Mouse (Mus musculus) layer of hippocampus, adult 11-12 months (tissue): ENCODE data around the gene Lhx2.

ENCODE experiments used
- DNase-seq: peaks from one replicate; pipeline ENCODE4 v3.0.0; 2022; ENCODE audit warnings: low spot score

Gene Lhx2

DNA sequence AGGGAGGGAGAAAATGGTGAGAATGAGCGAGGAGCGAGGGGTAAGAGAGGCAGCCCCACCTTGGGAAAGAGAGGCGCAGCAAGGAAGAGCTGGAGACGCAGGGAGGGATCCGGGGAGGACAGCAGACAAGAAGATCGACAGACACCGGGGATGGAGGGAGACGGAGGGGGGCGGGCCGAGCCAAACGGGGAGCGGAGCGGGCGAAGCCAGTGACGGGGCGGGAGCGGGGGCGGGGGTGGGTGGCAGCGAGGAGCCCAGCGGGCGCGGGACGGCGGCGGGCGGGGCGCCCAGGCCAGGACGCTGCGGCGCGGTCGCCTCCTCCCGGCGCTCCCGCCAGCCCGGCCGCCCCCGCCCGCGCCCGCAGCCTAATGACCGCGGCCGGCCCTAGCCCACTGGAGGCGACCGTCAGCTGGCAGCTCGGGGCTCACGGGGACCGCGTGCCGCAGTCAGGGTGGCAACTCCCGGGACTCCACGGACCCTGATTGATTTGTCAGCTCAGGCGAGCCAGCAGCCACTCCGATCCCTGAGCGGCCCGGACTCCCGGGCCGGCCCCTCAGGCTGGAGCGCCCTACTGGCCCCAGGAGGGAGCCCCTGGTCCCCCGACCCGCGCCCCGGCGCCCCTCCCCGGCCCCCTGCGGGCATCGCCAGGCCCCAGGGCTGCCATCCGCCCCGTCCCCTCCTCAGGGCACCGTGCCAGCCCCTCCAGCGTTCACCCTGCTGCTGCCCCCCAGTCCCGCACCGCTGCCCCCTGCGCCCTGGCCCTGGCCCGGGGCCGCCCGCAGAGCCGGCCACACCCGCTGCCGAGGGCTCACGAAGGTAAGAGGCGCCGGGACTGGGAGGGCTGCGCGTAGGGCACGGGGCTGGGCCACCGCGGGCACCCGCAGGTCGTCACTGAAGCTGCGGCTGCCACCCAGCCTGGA is at the start of gene Lhx2:
Gene Lhx2 (plus strand): TSS at position 292 of the 920 bp plus-strand sequence.
- DNase-seq, result no peak

DNA sequence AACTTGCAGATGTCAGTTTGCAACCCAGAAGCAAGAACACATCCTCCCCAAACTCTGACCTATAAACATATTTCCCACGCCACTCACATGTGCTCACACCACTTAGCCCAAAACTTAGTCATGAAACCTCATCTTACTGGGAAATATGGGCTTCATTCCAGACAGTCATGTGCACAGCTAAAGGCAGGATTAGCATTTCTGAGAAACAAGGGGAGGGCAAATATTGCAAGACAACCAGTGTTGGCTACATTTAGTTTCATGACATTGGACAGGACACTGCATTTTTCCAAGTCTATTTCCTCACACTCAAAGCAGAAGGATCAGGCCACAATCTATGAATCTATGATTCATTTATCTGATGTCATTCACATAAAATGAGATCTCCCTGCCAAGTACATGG is 47.6 kb upstream of the Lhx2 start:
- no peak for DNase-seq

DNA sequence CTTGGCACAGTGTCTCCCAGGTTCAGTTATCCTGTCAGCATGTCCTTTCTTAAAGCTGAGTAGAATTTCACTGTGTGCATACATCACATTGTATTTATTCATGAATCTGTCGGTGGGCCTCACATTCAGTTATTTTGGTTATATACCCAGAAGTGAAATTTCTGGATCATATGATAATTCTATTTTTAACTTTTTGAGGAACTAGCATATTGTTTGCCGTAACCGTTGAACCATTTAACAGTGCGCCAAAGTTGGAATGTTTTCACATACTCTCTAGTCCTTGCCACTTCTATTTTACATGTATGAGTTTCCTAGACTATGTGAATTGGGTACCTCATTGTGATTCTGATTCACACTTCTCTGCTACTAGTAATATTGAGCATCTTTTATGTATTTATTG is 43.1 kb upstream of the Lhx2 start:
- DNase-seq, result no peak

DNA sequence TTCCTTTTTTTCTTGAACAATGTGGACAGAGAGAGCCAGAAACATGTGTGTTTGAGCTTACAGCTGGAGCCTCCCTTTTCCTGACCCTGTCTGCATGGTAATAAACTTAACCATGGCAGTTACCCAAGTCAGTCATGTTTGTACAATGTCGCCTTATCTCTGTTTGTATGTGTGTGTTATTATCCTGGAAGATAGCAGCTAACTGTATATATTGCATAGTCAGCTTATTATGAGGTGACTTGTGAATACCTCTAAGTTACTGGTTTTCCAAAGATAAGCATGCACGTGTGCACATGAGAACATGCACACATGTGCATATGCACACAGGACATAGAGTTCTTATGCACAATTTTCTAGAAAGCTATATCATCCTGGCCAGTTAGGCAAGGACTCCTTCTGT is 38.1 kb upstream of the Lhx2 start:
- DNase-seq, result no peak

DNA sequence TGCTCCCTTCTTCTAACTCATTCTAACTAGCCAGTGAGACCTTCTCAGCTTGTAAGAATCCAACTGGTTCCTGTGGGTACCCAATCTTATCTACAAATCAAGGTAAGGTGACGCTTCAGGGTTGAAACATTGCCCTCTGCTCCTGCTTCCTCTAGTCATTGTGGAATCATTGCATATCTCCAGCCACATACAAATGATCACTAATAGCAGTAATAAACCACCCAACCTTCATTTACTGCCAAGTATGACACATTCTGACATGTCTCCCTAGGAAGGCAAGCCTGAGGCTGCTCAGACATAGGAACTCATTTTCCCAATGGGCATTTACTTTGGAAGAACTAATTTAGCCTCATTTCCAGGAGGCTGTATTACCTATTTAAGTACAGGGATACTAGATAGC is 33.9 kb upstream of the Lhx2 start:
- DNase-seq, result no peak

DNA sequence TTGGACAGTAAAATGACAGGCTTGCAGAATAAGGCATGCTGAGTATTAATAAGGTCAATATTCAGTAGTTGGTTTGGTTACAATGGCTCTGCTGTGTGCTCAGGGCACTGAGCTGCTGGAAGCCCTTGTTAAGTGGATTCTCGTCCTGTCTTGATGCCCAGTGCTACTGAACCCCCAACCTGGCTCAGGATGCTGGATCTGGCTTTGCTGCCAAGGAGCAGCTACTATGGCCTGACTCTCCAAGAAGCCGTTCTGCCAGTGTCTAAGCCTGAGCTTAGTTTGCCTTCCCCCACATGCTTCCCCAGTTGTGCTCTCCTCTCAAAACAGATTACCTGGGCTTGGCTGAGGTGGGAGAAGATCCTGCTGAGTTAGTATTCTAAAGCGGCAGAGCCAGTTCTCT is 26.2 kb upstream of the Lhx2 start:
- no peak for DNase-seq

DNA sequence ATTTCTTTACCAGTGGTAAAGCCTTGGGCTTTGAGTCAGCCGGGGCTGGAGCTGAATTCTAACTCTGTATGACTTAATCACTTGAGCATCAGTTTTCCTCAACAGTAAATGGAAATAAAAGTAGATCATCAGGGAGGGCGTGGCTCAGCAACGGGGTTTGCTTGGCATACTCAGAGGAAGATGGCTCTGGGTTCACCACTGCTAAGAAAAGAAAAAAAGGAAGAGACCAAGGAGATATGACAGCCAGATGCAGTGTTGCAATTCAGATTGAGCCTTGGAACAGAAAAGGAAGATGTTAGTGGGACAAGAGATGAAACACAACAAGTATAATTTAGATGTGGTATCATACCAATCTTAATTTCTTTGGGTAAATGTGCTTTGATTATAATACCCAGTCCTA is 25.7 kb upstream of the Lhx2 start:
- no peak for DNase-seq

DNA sequence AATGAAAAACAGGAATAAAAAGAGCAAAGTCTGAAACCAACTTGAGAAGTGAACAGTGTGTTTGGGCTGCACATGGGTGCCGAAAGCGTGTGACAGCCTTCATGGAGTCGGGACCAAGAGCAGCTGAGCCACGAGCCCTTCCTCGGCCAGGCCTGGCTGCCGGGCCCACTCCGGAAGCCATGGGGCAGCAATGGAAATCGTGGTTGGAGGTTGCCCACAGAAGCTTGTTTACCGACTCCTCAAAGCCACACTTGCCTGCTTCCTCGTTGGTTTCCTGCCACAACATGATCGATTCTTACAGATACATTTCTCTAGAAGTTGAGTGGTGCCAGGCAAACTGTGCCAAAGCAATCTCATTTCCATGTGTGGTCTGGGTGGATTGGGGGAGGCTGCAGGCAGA is 20.0 kb upstream of the Lhx2 start:
- DNase-seq, result no peak

DNA sequence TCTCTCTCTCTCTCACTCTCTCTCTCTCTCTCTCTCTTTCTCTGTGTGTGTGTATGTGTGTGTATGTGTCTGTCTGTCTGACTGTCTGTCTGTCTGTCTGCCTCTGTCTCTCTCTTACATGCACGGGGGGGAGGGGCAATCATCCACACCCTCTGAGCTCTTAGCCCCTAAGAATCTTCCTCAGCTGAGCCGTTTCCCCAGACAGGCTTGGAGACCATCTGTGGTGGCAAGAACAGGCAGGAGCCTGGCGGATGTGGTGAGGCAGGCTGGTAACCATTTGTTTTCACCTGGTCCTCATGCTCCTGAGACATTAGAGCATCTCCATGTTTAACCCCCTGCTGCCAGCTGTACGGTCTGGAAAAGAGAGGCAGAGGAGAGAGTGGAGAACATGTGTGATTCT is 18.2 kb upstream of the Lhx2 start:
- no peak for DNase-seq

DNA sequence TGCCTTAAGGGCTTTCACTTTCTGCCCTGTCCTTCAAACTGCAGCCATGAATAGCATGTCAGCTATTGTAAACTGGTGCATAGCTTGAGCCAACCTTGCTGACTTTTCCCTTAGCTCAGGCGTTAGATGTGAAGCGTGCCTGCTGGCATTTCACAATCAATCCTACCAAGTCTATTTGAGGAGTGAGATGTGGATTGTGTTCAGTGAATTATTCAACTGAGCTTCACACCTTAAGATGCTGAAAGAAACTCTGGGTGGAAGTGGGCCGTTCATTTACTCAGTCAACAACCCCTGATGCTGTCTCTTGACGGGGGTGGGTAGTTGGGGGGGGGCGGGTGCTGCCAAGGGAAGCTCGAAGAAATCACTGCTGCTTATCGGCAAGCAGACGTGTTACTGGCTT is 15.7 kb upstream of the Lhx2 start:
- no peak for DNase-seq

DNA sequence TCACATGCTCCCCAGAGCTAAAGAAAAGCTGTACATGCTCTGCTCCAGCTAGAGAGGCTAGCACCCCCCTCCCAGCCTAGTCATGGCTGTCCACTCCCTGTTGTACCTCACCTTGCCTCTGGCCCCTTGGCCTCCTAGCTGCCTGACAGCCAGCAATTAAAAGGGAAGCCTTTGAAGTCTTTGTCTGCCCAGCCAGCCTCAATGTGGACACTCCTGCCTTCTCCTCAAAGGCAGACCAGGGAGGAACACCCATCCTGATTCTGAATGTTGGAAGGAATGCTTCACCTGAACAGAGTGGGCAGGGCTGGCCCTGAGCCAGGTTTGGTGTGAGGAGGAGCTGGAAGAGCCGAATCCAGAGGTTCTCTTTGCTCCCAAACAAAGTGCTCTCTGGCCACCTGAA is 12.4 kb upstream of the Lhx2 start:
- DNase-seq, result no peak

DNA sequence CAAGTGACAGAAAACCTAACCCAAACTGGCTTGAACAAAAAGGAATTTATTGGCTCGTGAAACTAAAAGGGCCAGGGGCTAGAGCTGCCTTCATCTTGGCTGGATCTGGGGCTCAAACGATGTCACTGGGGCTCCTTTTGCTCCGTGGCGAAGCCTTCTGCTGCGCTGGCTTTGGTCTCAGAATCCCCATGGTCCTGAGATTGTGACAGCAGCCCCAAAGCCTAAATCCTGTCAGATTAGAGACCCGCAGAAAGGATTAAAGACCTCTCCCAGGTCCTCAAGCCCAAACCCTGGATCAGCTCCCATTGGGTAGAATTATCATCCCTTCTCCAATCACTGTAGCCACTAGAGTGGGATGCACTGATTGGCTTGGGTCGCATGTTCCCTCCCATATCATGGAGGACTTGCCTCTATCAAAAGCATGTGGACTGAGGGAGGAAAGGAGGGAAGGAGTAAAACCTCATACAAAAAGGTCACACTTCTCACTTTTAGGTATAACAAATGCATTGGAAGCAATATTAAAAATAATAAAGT is 5.4 kb upstream of the Lhx2 start:
- DNase-seq, result no peak

DNA sequence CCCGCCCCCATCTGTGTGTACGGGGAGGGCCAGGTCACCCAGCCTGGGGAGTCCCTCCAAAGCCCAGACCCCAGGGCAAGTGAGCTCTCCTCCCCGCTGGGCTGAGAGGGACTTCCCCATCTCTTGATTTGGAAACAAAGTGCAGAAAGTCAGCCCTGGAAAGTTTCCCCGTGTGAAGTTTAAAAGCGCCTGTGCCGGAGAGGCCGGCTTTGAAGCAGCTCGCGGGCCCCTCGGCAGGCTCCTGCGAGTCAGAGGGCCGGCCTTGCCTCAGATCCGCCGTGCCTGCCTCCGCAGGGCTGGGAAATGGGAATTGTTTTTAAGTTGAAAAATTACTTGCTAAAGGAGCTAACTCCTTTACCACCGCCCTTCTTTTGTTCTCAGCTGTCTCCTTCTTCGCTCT is 2.5 kb upstream of the Lhx2 start:
- no peak for DNase-seq

DNA sequence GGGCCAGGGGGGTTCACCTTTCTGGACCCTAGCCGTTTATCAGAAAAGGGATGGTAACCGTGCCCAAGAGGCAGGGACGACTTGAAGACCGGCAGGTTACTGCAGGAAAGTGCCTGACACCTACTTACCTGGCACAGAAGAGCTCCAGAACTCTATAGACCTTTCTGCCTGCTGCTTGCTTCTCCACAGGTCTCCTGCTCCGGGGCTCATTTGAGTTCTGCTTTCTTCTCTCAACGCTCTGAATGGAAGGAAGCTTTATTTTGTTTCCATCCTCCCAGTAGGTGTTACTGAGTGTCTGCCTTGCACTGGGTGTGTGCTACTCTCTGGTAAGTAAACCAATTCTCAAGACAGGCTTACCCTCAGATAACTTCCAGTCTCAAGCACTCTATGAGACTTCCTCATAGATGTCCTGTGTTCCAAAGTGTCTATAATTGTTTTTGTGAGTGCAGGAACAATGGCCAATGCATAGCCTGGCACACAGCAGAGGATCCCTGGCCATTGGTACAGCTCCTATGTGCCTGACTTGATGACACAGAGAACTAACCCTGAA is 1.9 kb upstream of the Lhx2 start:
- no peak for DNase-seq

DNA sequence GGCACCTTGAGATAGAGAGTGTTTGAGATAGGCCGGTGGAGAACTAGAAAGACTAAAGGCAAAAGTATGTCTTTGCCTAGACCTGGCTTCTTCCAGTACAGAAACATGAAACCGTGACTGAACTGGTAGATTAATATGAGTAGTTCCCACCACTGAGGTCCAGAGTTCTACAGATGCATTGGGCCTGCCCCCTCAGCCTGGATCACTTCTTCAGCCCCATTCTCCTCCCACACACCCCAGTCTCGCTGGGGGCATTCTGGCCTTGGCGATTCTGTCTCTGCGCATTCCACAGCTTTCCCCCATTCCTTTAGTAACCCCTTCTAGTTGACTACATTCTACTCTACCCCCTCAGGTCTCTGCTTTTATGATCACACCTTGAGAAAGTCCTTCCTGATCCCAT is 1.4 kb upstream of the Lhx2 start:
- no peak for DNase-seq

DNA sequence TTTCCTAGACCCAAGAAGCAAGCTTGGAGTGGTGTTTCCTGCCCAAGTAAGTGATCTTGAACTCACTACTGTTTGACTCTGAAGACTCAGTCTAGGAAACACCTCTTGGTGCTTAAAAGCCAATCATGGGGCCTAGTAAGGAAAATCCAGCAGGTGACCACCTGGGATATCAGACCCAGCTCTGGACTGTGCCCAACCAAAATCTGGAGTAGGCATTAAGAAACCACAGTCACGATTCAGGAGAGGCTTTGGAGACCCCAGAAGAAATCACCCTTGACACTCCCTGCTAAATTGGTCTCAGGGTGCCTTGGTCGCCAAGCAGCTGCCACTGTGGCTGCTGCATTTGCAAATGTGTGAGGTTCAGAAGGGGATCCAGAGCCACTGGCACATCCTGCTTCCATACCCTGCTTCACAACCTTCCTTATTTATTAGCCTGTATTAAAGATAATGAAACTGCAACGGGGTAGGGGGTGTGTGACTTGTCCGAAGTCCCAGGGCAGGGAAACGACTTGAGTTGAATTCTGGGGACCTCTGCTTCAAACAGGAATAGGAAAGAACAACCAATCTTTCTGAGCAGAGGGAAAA is 641 bp upstream of the Lhx2 start:
- no peak for DNase-seq

DNA sequence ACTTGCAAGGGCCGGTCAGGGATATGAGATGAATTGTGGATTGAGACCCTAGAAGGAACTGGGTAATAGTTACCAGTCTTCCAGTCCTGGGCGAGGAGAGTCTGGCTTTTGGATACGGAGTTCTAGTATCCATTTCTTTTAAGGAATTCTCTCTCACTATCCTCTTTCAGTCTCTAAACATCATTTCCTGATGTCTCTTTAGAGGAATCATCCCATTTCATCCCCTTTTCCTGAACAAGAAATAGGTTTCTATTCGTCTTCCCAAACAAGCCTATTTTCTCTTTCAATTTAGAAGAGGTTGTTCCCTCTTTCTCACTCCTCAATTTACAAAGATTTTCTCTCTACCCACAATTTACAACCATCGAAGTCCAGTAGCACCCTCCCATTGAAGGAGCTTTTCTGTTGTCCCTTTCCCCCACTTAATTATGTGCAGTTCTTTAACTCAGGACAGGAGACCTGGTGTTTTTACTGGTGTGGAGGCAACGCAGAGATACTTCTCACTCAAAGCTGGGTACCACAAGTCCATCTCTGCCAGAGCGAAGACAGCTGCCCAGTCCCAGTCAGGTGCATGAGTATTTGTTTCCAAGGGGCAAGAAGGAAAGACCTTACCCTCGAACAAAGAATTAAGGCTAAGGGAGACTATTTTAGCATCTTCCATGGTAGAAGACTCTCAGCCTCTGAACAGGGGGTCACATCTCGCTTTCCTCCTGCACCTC is 987 bp downstream of the Lhx2 start:
- DNase-seq, result no peak

DNA sequence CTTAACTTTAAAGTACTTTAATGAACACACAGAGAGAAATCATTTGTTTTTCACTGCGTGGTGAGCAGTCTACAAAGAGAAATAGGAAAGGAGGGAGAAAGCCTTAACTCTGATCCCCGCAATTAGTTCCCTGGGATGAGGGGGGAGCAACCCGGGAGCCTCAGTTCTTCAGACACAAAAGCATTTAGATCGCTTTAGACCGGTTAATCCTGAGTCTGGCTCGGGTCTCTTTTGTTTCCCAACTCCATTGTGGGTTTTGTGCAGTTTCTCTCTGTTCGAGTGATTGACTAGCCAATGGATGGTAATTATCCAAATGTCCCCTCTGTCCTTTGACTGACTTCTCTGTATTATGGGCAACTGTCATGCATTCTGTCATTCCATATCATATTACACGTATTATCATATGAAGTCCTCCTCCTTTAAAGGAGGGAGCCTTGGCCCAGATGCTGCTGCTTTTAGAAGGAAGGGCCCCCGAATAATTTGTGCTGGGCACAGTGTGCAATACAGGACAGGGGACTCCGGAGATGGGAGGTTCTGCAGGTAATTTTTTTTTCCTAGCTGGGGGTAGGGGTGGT is 1.6 kb downstream of the Lhx2 start:
- no peak for DNase-seq

DNA sequence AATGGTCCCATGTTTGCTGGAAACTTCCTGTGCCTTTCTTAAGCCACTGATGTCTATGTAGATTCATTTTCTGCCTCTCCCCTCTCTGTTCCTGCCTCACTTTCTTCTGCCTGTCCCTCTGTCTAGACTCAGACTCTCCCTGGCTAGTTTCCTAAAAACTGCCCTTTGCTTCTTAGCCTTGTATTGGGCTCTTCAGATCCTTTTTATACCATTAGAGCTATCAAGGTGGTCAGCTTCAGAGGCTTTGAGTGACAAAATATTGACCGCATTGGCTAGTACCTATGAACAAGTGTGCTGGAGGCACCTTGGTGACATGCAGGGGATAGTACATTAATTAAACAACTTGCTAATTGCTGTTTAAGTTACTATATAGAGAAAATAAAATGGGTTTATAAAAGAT is 4.5 kb downstream of the Lhx2 start:
- DNase-seq, result no peak

DNA sequence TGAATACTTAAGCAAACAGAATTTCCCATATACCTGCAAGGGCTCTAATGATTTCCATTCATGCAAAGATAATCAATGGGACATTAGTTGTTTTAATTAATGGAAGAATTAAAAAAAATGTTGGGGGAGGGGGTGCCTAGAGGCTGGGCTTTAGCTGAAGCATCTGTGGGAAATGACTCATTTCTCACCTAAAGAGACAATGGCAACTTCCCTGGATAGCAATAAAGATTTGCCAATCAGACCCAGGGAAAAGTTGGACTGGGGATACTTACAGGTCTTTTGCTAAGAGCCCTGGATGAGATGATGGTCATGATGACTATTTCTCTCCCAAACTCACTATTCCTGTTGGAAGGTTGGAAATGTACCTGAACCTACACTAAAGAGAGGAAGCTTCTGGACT is 5.6 kb downstream of the Lhx2 start:
- no peak for DNase-seq

DNA sequence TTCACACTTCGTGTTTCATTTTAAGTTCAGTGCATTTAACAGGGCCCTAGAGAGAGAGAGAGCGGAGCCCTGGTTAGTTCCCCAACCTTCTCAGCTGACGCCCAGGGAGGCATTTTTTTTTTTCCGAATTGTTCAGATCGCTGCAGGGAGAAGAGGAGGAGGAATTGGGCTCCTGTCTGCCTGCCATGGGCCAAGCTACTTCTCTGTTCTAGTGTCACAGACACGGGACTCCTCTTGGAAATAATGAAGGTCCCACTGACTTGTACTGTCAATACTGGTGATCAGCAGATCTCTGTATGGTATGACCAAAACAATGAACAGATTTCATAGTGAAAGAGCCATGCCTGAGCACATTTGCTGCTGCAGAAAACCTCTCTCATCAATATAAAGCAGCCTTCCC is 7.3 kb downstream of the Lhx2 start:
- DNase-seq, result no peak
